Mouse (Mus musculus): ENCODE results near the gene Mbd4.

Gene Mbd4

DNA sequence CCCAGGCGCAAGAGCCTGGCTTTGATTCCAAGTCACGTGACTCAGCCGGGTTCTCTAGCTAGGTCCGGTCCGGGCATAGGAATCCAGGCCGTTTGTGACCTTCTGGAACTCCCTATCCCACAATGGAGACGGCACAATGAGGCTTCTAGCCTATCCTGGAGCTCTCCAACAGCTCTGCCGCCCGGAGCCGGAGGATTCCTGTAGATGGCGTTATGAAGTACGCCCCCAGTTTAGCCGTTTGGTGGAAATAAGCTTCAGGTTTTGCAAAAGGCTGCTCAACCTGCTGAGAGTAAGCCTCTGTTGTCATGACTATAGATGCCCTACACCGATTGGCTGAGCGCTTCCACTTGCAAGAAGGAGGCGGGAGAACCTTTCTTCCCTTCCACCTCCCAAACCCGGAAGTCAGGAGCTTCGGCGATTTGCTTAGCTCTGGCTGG, 15.0 kb downstream of the Mbd4 start, which contains the start of gene Efcab12:
Gene Efcab12 (minus strand): TSS at position 252 of the 437 bp plus-strand sequence.
- CTCF ChIA-PET, result interaction anchor here (0.6 to 3.6 kb wide), 23 partner anchors 8 to 772 kb away, joined by 3 to 23 read pairs (median 4); partner anchors contain the start of genes Ift122 (in 3 of the 4), Mbd4 (in 3 of the 4) and Rpl32 (in 2 of the 4)

DNA sequence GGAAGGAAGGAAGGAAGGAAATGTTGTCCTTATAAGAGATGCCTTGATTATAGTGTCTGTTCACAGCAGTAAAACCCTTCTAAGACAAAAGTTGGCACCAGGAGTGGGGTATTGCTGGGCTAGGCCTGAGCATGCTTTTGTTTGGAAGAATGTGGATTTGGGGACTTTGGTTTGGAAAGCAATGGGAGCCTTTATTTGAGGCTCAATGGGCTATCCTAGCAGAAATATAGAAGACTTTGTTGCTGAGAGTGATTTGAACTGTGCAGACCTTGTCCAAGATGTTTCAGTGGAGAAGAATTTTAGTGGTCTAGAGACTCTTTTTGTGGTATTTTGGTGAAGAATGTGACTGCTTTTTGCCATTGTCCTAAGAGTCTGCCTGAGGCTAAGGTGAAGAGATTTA, 19.3 kb downstream of the Mbd4 start:
- CTCF ChIA-PET, result no interaction called here

More for the DNA sequence above, 15.0 kb downstream of the Mbd4 start, which contains the start of gene Efcab12:
- POLR2A ChIA-PET, result interaction anchor here (0.5 to 25.7 kb wide), 64 partner anchors 8 to 586 kb away, joined by 3 to 814 read pairs (median 4); partner anchors contain the start of genes Ift122 (in 4 of the 4), Mbd4 (in 4 of the 4), Raf1 (in 3 of the 4) and Rpl32 (in 3 of the 4)

DNA sequence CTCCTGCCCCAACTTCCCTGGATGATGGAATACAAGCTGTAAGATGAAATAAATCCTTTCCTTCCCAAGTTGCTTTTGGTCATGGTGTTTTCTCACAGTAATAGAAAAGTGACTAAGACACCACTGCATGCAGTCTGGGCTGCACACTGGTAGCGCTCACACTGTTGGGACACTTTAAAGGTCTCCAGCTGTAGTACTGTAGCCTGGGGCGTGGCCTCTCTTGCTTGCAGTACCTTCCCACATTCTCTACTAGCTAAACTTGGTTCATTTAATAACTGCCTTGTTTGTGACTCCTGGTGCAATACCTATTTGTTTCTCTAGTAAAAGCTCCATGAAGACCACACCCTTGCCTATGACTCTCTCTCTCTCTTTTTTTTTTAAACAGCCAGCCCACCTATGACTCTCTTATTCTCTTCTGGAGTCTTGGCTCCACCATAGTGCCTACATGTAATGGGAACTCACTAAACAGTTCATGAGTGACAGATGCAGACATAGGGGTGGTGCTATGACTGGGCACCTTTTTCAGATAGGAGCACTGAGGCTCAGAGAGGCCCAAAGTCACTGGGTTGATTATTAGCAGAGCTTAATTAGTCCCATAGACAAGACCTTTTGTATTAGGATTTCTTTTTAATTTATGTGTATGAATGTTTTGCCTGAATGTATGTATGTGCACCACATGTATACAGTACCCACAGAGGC, 20.9 kb downstream of the Mbd4 start:
- ChIA-PET POLR2A (interaction anchor here (0.5 to 25.7 kb wide), 14 partner anchors 8 to 542 kb away, joined by 3 to 814 read pairs (median 4); partner anchors contain the start of genes Rpl32 (in 2 of the 4), Ift122 (in 1 of the 4) and Mbd4 (in 1 of the 4)), CTCF (interaction anchor here (0.7 to 2.5 kb wide), 10 partner anchors 8 to 167 kb away, joined by 3 to 19 read pairs (median 4); no protein-coding TSS in a partner anchor)

More for the DNA sequence above, 19.3 kb downstream of the Mbd4 start:
- POLR2A ChIA-PET, result interaction anchor here in 3 of 4 experiments (0.7 to 25.7 kb wide), 7 partner anchors 10 to 107 kb away, joined by 3 to 814 read pairs (median 7); partner anchors contain the start of genes Rpl32 (in 3 of the 3), Ift122 (in 1 of the 3) and Mbd4 (in 1 of the 3)

DNA sequence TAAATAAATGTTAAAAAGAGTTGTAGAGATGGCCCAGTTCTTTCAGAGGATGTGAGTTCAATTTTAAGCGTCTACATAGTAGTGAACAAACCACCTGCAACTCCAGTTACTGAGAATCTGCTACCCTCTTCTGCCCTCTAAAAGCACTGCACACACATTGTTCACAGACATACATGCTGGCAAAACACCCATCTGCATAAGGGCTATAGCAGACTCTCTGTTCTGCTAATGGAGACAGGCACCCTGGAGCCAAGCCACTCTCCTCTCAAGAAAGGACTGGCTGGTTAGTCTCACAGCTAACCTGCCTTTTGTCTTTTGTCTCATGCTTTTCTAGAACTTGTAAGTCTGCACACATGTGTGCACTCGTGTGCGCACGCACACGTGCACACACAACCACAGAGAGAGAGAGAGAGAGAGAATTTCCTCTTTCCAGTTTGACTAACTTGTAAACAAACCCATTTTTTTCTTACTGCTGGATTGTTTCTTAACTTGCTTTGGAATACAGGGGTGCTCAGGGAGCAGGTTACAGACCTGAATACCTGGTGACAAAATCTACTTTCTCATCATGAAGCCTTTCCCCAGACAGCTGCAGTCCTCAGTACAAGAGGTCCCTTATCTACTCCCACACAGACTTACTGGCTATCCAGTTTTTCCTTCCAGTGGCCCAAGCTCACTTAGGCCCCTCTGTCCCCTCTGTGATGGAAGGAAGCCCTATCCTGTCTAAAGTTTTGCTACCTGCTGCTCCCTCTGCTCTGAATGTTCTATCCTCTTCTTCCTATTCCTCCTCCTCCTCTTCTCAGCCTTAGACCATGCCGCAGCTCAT, 22.2 kb downstream of the Mbd4 start:
- CTCF ChIA-PET, result interaction anchor here in 2 of 4 experiments (0.6 to 2.5 kb wide), 4 partner anchors 9 to 105 kb away, joined by 3 to 5 read pairs (median 4); no protein-coding TSS in a partner anchor

DNA sequence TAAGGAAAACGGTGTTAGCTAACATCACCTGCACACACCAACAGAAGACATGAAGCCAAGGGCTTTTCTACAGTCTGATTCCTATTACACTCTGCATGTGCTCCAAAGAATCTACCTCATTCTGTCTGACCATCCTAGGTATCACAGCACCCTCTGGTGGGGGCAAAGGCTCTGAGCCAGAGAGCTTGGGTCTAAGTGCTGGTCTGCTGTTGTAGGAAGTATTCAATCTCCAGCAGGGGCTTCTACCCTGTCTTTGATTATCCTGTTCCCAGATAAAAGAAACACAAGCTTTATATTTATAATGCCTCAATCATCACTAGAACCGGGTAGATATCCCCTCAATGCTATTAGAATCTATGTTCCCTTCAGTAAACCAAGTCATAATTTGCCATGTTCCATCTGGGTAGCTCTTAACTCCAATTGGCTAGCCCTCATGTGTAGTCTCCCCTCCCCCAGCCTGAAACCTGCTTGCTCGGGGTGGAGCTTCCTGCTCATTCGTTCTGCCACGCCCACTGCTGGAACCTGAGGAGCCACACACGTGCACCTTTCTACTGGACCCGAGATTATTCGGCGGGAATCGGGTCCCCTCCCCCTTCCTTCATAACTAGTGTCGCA, 29.2 kb downstream of the Mbd4 start:
- CTCF ChIA-PET, result interaction anchor here (0.6 to 2.6 kb wide), 32 partner anchors 8 to 896 kb away, joined by 3 to 23 read pairs (median 4); partner anchors contain the start of genes Efcab12 (in 3 of the 4), Ift122 (in 3 of the 4), Mbd4 (in 3 of the 4) and Rpl32 (in 2 of the 4)
- POLR2A ChIA-PET, result interaction anchor here (0.7 to 23.5 kb wide), 25 partner anchors 8 to 156 kb away, joined by 3 to 814 read pairs (median 5); partner anchors contain the start of genes Rpl32 (in 4 of the 4), Efcab12 (in 3 of the 4), Ift122 (in 2 of the 4) and Mbd4 (in 2 of the 4)

More for the DNA sequence above, 22.2 kb downstream of the Mbd4 start:
- POLR2A ChIA-PET, result interaction anchor here in 2 of 4 experiments (0.8 to 25.7 kb wide), 5 partner anchors 18 to 25 kb away, joined by 3 to 814 read pairs (median 3); partner anchors contain the start of genes Ift122 (in 2 of the 2), Mbd4 (in 2 of the 2) and Rpl32 (in 1 of the 2)

DNA sequence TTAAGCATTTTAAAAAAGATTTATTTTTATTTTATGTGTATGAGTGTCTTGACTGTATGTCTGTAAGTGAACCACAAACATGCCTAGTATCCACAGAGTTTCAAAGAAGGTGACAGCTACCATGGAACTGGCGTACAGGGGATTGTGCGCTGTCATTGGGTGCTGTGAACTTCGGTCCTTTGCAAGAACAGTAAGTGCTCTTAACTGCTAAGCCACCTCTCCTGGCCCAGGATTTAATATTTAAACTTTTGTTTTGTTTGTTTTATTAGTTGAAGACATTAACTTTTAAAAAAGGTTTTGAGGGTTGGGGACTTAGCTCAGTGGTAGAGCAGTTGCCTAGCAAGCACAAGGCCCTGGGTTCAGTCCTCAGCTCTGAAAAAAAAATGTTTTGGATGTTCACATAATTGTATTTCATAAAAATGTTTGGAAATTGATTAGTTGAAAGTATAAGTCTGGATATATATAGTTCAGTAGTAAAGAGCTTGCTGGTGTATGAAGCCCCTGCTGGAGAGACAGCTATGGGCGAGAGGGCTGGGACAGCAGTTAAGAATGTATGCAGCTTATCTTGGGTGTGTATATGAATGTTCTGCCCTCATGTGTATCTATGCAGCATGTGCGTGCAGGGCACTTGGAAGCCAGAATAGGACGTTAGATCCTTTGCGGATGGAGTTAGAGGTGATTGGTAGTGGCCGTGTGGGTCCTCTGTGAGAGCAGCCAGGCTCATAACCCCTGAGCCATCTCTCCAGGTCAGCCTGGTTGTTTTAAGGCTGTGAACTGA, 31.8 kb downstream of the Mbd4 start:
- ChIA-PET CTCF (interaction anchor here in 3 of 4 experiments (0.6 to 2.6 kb wide), 5 partner anchors 10 to 337 kb away, joined by 3 to 7 read pairs (median 5); partner anchors contain the start of genes Ift122 (in 1 of the 3), Mbd4 (in 1 of the 3) and Rpl32 (in 1 of the 3)), POLR2A (interaction anchor here (0.8 to 23.5 kb wide), 16 partner anchors 10 to 215 kb away, joined by 3 to 814 read pairs (median 4); partner anchors contain the start of genes Rpl32 (in 3 of the 4), Efcab12 (in 2 of the 4), Ift122 (in 2 of the 4) and Mbd4 (in 2 of the 4))

DNA sequence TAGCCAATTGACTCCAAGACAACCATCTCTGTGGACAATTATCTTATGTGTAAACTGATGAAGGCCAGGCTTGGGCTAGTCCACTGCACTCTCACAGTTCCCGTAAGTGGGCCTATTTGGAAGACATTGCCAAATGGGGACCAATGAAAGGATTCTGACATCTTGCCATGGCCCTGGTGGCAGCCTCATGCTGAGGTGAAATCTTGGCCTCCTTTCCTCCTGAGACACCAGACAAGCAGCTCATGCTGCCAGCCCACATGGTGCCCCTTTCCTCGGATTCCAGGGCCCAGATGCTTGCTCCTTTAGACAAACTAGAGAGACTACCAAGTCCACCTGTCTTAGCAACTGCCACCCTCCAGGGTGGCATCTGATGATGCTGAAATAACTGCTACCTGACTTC, 35.0 kb downstream of the Mbd4 start:
- ChIA-PET POLR2A (interaction anchor here (0.5 to 23.5 kb wide), 9 partner anchors 9 to 317 kb away, joined by 3 to 814 read pairs (median 4); partner anchors contain the start of genes Efcab12 (in 2 of the 4), Rpl32 (in 2 of the 4), Ift122 (in 1 of the 4) and Mbd4 (in 1 of the 4)), CTCF (interaction anchor here in 2 of 4 experiments (1.6 to 2.0 kb wide), 2 partner anchors 10 to 14 kb away, joined by 5 read pairs; partner anchors contain the start of gene Rpl32 (in 1 of the 2))

DNA sequence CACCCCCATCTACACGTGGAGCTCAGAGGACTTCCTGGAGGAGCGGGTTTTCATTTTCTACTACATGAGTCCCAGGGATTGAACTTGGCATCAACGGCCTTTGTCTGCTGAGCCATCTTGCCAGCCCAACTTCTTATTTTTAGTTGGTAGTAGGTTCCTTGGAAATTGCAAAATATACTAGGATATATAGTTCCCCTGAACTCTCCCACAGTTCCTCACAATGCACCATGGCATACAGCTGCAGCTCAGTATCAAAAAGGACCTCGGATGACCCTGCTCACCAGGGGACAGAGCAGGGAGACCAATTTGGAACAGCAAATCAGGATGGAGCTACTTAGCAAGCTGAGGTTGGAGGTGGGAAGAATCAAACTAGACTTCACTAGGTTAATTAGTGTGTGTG, 38.1 kb downstream of the Mbd4 start:
- POLR2A ChIA-PET, result interaction anchor here (0.7 to 23.5 kb wide), 9 partner anchors 8 to 139 kb away, joined by 3 to 814 read pairs (median 5); partner anchors contain the start of genes Efcab12 (in 2 of the 4), Ift122 (in 1 of the 4), Mbd4 (in 1 of the 4) and Raf1 (in 1 of the 4)
- CTCF ChIA-PET, result interaction anchor here in 2 of 4 experiments (0.9 to 1.7 kb wide), 6 partner anchors 9 to 32 kb away, joined by 3 to 8 read pairs (median 6); partner anchors contain the start of gene Efcab12 (in 1 of the 2)

DNA sequence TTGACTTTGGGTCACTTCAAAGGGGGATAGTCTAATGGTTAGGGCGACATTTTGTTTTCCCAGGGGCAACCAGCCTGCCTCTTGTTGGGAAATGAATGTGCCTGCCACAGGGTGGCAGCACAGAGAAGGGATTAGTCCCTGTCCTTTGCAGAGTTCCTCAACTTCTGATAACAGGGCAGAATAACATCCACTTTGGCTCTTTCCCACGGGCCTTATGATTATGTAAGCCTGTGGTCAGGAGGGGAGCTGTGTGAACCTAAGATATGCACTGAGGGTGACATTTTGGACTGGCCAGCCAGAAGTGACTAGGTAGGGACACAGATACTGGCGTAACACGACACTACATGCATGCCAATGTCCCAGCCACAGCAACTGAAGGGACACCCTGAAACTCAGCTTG, 39.1 kb downstream of the Mbd4 start:
- POLR2A ChIA-PET, result interaction anchor here in 3 of 4 experiments (0.8 to 23.5 kb wide), 9 partner anchors 8 to 137 kb away, joined by 3 to 814 read pairs (median 4); partner anchors contain the start of genes Efcab12 (in 1 of the 3), Ift122 (in 1 of the 3), Mbd4 (in 1 of the 3) and Raf1 (in 1 of the 3)
- CTCF ChIA-PET, result interaction anchor here in 2 of 4 experiments (0.6 to 1.7 kb wide), 3 partner anchors 10 to 266 kb away, joined by 3 to 6 read pairs (median 5); partner anchors contain the start of gene Efcab12 (in 1 of the 2)

DNA sequence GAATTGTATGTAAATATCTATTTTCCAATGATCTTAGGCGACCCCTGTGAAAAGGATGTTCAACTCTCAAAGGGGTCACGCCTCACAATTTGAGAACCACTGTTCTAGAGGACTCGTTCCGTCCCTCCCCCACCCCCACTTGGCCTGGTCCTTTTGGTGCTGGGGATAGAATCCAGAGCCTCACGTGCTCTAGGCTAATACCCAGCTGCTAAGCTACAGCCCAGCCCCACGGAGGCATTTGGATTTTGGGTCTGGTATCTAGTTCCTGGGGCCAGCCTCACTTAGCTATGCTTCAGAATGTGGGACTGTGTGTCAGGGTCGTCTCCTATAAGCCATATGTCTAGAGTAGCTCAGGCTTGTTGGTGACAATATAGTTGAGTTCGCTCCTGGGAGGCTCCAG, 41.6 kb downstream of the Mbd4 start:
- ChIA-PET CTCF (interaction anchor here in 2 of 4 experiments (1.4 to 1.9 kb wide), 2 partner anchors 12 kb away, joined by 4 to 5 read pairs; no protein-coding TSS in a partner anchor), POLR2A (interaction anchor here in 3 of 4 experiments (0.6 to 23.8 kb wide), 24 partner anchors 1 to 396 kb away, joined by 3 to 814 read pairs (median 4); partner anchors contain the start of genes Efcab12 (in 3 of the 3), Ift122 (in 2 of the 3), Mbd4 (in 2 of the 3) and Rpl32 (in 1 of the 3))

DNA sequence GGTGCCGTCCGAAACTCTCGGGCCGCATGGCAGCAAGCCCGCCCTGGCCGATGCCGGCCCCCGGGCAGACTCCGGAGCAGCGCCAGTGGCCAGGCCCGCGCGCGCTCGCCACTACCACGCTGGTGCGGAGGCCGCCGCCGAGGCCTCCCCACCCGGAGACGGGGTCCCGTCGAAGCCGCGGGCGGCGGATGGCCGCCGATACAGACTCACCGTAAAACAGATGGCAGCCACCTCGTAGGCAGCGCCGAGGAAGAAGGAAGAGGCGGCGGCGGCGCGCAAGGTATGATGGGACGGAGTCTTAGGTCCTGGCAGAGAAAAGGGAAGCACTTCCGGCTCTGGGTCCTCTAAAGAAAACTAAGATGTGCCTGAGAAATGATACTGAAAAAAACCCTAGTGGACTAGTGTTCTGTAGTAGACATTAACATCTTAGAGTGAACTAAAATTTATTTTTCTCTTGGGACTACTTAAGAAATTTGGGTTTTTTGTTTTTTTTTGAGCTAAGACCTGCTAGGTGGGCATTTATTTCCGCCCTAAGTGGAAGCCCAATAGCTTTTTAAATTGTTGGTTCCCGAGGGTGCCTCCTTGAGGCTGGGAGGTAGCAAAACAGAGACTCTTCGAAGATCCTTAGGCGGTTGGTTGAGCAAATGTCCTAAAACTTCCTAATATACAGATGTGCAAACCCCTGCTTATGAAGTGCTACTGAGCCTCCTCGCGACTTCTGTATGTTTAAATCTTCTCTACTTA, 44.5 kb downstream of the Mbd4 start, which contains the start of gene Rpl32:
Gene Rpl32 (minus strand): TSS at position 260 of the 744 bp plus-strand sequence.
- POLR2A ChIA-PET, result interaction anchor here (0.6 to 23.8 kb wide), 147 partner anchors 4 to 919 kb away, joined by 3 to 814 read pairs (median 4); partner anchors contain the start of genes Efcab12 (in 4 of the 4), Ift122 (in 4 of the 4), Mbd4 (in 4 of the 4) and Raf1 (in 3 of the 4)
- CTCF ChIA-PET, result interaction anchor here in 3 of 4 experiments (0.6 to 2.2 kb wide), 17 partner anchors 10 to 452 kb away, joined by 3 to 8 read pairs (median 4); partner anchors contain the start of genes Efcab12 (in 2 of the 3), Ift122 (in 2 of the 3) and Mbd4 (in 2 of the 3)

DNA sequence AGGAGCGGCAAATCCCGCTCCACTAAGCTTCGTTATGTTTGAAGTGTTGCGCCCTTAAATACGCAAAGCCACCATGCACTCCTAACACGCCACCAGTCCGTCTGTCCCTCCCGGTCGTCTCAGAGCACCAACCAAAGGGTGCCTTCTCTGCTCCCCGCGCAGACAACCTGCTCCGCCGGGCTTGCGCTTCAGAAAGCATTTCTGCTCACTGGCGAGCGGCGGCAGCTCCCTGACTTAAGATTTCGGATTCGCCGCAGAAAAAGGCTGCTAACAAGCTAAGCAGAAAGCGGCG, 45.0 kb downstream of the Mbd4 start:
- ChIA-PET POLR2A (interaction anchor here (0.6 to 23.8 kb wide), 84 partner anchors 5 to 738 kb away, joined by 3 to 814 read pairs (median 5); partner anchors contain the start of genes Efcab12 (in 3 of the 4), Ift122 (in 3 of the 4), Mbd4 (in 3 of the 4) and Raf1 (in 2 of the 4)), CTCF (interaction anchor here in 3 of 4 experiments (0.7 to 2.2 kb wide), 6 partner anchors 10 to 83 kb away, joined by 3 to 8 read pairs (median 4); partner anchors contain the start of gene Efcab12 (in 1 of the 3))

DNA sequence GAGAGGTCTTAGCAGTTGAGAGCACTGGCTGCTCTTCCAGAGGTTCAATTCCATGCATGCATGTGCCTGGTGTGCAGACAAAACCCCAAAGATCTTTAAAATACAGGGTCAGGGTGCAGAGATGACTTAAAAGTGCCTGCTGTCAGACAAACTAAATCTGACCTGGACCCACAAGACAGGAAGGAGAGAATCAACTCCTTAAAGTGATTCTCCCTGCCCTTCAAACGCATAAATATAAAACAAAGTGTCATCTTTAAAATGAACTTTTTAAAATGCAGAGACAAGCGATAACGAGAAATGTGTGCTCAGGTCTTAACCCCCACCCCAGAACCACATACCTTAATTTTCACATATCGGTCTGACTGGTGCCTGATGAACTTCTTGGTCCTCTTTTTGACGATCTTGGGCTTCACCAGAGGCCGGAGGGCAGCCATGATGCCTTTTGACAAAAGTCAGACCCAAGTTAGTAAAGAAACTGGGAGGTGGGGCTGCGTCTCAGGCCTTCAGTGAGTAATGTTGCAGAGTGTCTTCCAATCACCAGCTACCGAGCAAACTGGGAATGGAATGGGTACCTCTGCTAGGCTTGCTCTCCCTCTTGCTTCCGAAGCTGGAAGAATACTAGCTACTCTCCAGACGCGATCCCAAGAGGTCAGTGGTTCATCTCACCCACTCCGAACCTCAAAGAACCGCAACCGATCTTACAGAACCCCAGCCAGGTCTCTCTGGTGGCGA, 45.5 kb downstream of the Mbd4 start:
- POLR2A ChIA-PET, result interaction anchor here (0.6 to 23.8 kb wide), 85 partner anchors 5 to 838 kb away, joined by 3 to 814 read pairs (median 4); partner anchors contain the start of genes Efcab12 (in 3 of the 4), Ift122 (in 3 of the 4), Mbd4 (in 3 of the 4) and Tmem40 (in 2 of the 4)

More for the DNA sequence above, 45.5 kb downstream of the Mbd4 start:
- CTCF ChIA-PET, result interaction anchor here in 1 of 4 experiments (2.2 kb wide), 1 partner anchor 16 kb away, joined by 8 read pairs; no protein-coding TSS in a partner anchor

All from embryonic stem cell, embryonic (primary cell).